Comparison of ENCODE assay signal across 10 mouse cellular contexts in genomic region chr2:166251421-166251820, GRCm38 (mm10).
DNase-seq lines count a peak whose midpoint lies in the region; ATAC-seq lines count a peak whose summit lies in the region.
"Had no signal": no experiment of that assay in that cellular context is flagged by ENCODE, and none has a peak within 500 bp of the region (broad histone marks: within the 10 kb centered on the region; RNA-seq: fewer than 3 reads in every experiment).

No protein-coding gene starts in this region.

- peaks cover 58% of the 10 kb centered on the region for H3K4me1 ChIP-seq in hindbrain, embryonic 10.5 days (replicated peaks)
- peaks cover 18% of the 10 kb centered on the region for H3K4me1 ChIP-seq in hindbrain, embryonic 13.5 days (replicated peaks)
- peaks cover 17% of the 10 kb centered on the region for H3K4me1 ChIP-seq in kidney, embryonic 16.5 days (ENCODE audit: insufficient read depth, low read length)

- no peak overlapping the region for H3K4me3 ChIP-seq in hindbrain, embryonic 10.5 days
- H3K4me3 ChIP-seq in hindbrain, embryonic 13.5 days = no peak overlapping the region
- no peak overlapping the region for H3K4me3 ChIP-seq in kidney, embryonic 16.5 days (ENCODE audit: low read length)

- no peak overlapping the region for H3K4me2 ChIP-seq in hindbrain, embryonic 13.5 days
- no peak overlapping the region for H3K4me2 ChIP-seq in kidney, embryonic 16.5 days (replicated peaks; ENCODE audit: low read depth, low read length)

- H3K27me3 ChIP-seq in hindbrain, embryonic 10.5 days (ENCODE audit: insufficient read depth, poor library complexity, severe bottlenecking) = peaks cover 18% of the 10 kb centered on the region; the same call in 1 of the 2 replicates
- peaks cover 21% of the 10 kb centered on the region; the same call in 1 of the 2 replicates for H3K27me3 ChIP-seq in hindbrain, embryonic 13.5 days
- H3K27me3 ChIP-seq in kidney, embryonic 16.5 days (ENCODE audit: insufficient read depth, low read length) = no peaks in the 10 kb centered on the region

- no peak overlapping the region for H3K9ac ChIP-seq in hindbrain, embryonic 13.5 days
- no peak overlapping the region for H3K9ac ChIP-seq in kidney, embryonic 16.5 days (replicated peaks; ENCODE audit: low read length)

- H3K27ac ChIP-seq in hindbrain, embryonic 10.5 days = 0 out of 2 replicates have a peak overlapping the region, but pooled peaks have one; percentile 73
- H3K27ac ChIP-seq in hindbrain, embryonic 13.5 days = no peak overlapping the region
- peak overlapping the region; percentile 46 for H3K27ac ChIP-seq in kidney, embryonic 16.5 days (ENCODE audit: low read length)

- DNase-seq in hindbrain, embryonic 10.5 days (ENCODE audit: low spot score) = peak; percentile 32
- DNase-seq in embryo, embryonic 10.5 days (ENCODE audit: low spot score) = peak; percentile 58
- DNase-seq in lung, postnatal 36 days = peak; percentile 56
- no peak for DNase-seq in left cerebral cortex, adult 18-20 months (ENCODE audit: low spot score in 2 of 2)
- no peak for DNase-seq in layer of hippocampus, adult 11-12 months (ENCODE audit: low spot score)
- DNase-seq: liver; thymus, postnatal 14 days had no signal

- no peaks in the 10 kb centered on the region for H3K9me3 ChIP-seq in hindbrain, embryonic 10.5 days
- H3K9me3 ChIP-seq in hindbrain, embryonic 13.5 days = no peaks in the 10 kb centered on the region
- no peaks in the 10 kb centered on the region for H3K9me3 ChIP-seq in kidney, embryonic 16.5 days (ENCODE audit: low read length)

- no peaks in the 10 kb centered on the region for H3K36me3 ChIP-seq in hindbrain, embryonic 10.5 days
- H3K36me3 ChIP-seq in hindbrain, embryonic 13.5 days = no peaks in the 10 kb centered on the region
- H3K36me3 ChIP-seq in kidney, embryonic 16.5 days (ENCODE audit: insufficient read depth, low read length) = no peaks in the 10 kb centered on the region

- no peak for ATAC-seq in hindbrain, embryonic 13.5 days (ENCODE audit: low FRiP score)
- ATAC-seq in kidney, embryonic 16.5 days (ENCODE audit: low FRiP score, low TSS enrichment) = 0 out of 2 replicates have a peak, but pooled peaks have one; percentile 36
- ATAC-seq: hindbrain, embryonic 16.5 days had no signal

- 58% methylated on average over 5 of the region's 5 CpGs for WGBS in hindbrain, embryonic 10.5 days
- 71% methylated on average over 5 of the region's 5 CpGs for WGBS in hindbrain, embryonic 13.5 days
- 53% methylated on average over 5 of the region's 5 CpGs for WGBS in kidney, embryonic 16.5 days

Comparison
In these comparisons a context has a peak if more than half of its experiments do, and no peak if none do; other contexts are left out.
1. DNase-seq: peak in hindbrain, embryonic 10.5 days (single experiment), embryo, embryonic 10.5 days (single experiment) and lung, postnatal 36 days (single experiment); none in left cerebral cortex, adult 18-20 months (0 of 2) and layer of hippocampus, adult 11-12 months (single experiment).